Mouse (Mus musculus): ENCODE measurements around the gene Atp6v1g3. TPM values are rescaled to one million over a fixed set of nuclear protein-coding genes. Genes with fewer than 3 reads are reported as not detected.

Gene Atp6v1g3
- polyA plus RNA-seq (2015; fragmentation: Illumina TruSeq; extraction: RNeasy Lipid Tissue Mini Kit (QIAGEN cat#74804); ENCODE audit: low read depth, low replicate concordance) = not detected

GRCm38 (mm10) chr1:138273438-138273837 lies at the start of gene Atp6v1g3:
Atp6v1g3 (plus strand) TSS chr1:138273738.

Other genes with a start within 250 kb of the Atp6v1g3 start
- gene Ptprc, start 98.0 kb upstream of the Atp6v1g3 start, polyA plus RNA-seq (2015; fragmentation: Illumina TruSeq; extraction: RNeasy Lipid Tissue Mini Kit (QIAGEN cat#74804); ENCODE audit: low read depth, low replicate concordance) = 2.1 TPM

Measured in brain, adult 10 weeks (tissue).